Mouse (Mus musculus) limb, embryonic 12.5 days (tissue): ENCODE measurements around the gene Defb29. TPM values are rescaled to one million over a fixed set of nuclear protein-coding genes. Genes with fewer than 3 reads are reported as not detected.

Experiments used
- ATAC-seq: fragments of 200-750 bp; cut with Nextera tagmentation; 2 replicates; pipeline ENCODE4 v1.8.0; 2017; ENCODE audit warnings: low read depth, moderate TSS enrichment; ENCODE audit not compliant: insufficient number of reproducible peaks, insufficient read depth, low FRiP score, low TSS enrichment
- H3K27ac ChIP-seq: fragments of 300-500 bp; sonication (generic); 2 replicates; pipeline ENCODE4 v1.5.1; 2016; ENCODE audit warnings: mild to moderate bottlenecking, moderate library complexity
- H3K27me3 ChIP-seq: fragments of 300-500 bp; sonication (generic); 2 replicates; pipeline ENCODE4 v1.6.1; 2016; ENCODE audit warnings: mild to moderate bottlenecking, moderate library complexity
- H3K36me3 ChIP-seq: fragments of 300-500 bp; sonication (generic); 2 replicates; pipeline ENCODE4 v1.6.1; 2016; ENCODE audit warnings: mild to moderate bottlenecking, moderate library complexity
- H3K4me1 ChIP-seq: fragments of 300-500 bp; sonication (generic); replicated peaks from 2 replicates; pipeline ENCODE4 v1.6.1; 2016
- H3K4me2 ChIP-seq: fragments of 300-500 bp; sonication (generic); 2 replicates; pipeline ENCODE4 v1.6.1; 2016; ENCODE audit warnings: mild to moderate bottlenecking, moderate library complexity
- H3K4me3 ChIP-seq: fragments of 300-500 bp; sonication (generic); replicated peaks from 2 replicates; pipeline ENCODE4 v1.5.1; 2016; ENCODE audit warnings: mild to moderate bottlenecking
- H3K9ac ChIP-seq: fragments of 300-500 bp; sonication (generic); replicated peaks from 2 replicates; pipeline ENCODE4 v1.6.1; 2016; ENCODE audit warnings: mild to moderate bottlenecking, moderate library complexity
- H3K9me3 ChIP-seq: fragments of 300-500 bp; sonication (generic); 2 replicates; pipeline ENCODE4 v1.6.1; 2016; ENCODE audit warnings: mild to moderate bottlenecking, moderate library complexity
- WGBS: fragments of 180-500 bp; shearing (Covaris S2); methylation state at CpG from one replicate; pipeline ENCODE4 v1.1.7; 2016; 5-methylcytosine and 5-hydroxymethylcytosine counted together
- polyA plus RNA-seq: library from polyadenylated mRNA; unstranded; fragments of >200 nt; fragmentation: Nextera tagmentation; extraction: Ambion mirVana; gene quantifications from 2 replicates; pipeline ENCODE4 v1.2.1, GENCODE M21; 2016

Defb29 gene
- polyA plus RNA-seq, 1 experiment from 2014 or later: not detected

DNA sequence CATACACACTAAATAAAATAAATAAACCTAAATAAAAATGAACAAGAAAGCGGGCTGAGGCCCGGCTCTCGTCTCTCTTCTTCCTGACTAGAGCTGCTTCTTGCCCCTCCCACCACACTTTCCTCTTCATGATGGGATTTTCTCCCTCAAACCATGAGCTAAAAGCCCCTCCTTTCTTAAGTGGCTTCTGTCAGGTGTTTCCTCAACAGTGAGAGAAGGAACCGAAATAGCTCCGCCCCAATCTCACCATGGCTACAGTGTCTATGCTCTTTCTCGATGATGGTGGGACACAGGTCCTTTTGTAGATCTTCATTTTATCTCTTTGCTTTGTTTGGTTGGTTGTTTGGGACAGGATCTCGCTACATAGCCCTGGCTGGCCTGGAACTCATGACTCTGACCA is 16.8 kb upstream of the Defb29 start:
- 83% methylated on average over 7 of the region's 7 CpGs for WGBS
- Histone ChIP-seq H3K9ac (no peak overlapping the region), H3K27ac (no peak overlapping the region), H3K4me3 (no peak overlapping the region), H3K4me1 (no peaks in the 10 kb centered on the region), H3K9me3 (no peaks in the 10 kb centered on the region), H3K36me3 (no peaks in the 10 kb centered on the region), H3K27me3 (peaks cover 5% of the 10 kb centered on the region; the same call in 1 of the 2 replicates), H3K4me2 (no peak overlapping the region)
- no peak for ATAC-seq

DNA sequence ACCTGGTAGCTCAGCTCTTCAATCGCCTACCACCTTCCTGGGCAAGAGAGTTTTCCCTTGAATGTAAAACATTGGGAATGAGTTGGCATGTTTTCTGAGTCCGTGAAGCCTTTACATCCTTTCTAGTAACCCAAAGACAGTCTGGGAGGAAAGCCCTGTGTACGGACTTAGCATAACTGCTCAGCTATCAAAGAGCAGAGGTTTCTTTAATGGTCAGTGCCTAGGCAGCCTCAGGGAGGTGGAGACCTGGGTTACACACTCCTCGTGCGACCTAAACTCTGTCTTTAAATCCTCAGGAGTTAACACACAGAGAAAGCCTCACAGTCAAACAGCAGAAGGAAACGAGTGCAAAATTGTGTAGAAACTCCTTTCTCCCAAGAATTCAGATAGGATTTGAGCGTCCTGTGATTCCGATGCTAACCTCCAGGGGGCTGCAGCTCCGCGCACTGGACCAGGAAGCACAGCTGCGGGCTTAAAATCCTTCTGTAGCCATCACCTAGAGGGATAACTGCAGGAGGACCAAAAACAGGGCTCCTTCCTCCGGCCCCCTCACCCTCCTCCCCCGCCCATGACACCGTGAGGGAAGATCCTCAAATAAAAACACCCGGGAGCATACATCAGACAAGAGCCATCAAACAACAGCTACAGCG is 14.0 kb upstream of the Defb29 start:
- Histone ChIP-seq H3K4me2 (peak overlapping the region; percentile 35), H3K4me1 (no peaks in the 10 kb centered on the region), H3K27me3 (peaks cover 5% of the 10 kb centered on the region; the same call in 1 of the 2 replicates), H3K4me3 (no peak overlapping the region), H3K9me3 (no peaks in the 10 kb centered on the region), H3K9ac (no peak overlapping the region), H3K27ac (no peak overlapping the region), H3K36me3 (no peaks in the 10 kb centered on the region)
- 13% methylated on average over 16 of the region's 16 CpGs for WGBS
- no peak for ATAC-seq

DNA sequence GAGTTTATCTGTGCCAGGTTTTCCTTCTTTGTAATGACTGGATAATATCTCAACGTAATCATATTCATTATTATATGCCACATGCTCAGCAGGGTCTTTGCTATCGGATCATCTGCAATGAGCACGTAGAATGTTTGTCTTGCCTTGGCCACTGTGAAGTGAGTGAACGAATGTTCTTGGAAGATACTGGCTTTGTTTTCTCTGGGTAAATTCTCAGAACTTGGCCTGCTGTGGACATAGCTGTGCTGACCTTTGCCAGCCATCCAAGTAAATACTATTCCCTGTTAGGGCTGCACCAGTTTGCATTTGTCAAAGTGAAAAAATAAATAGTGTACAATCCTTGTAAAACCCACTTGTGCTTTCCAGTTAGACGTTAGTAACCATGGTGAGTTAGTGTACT is 8.2 kb upstream of the Defb29 start:
- Histone ChIP-seq H3K36me3 (no peaks in the 10 kb centered on the region), H3K27me3 (no peaks in the 10 kb centered on the region), H3K9me3 (no peaks in the 10 kb centered on the region), H3K9ac (no peak overlapping the region), H3K4me2 (no peak overlapping the region), H3K27ac (no peak overlapping the region), H3K4me3 (no peak overlapping the region), H3K4me1 (no peaks in the 10 kb centered on the region)
- ATAC-seq: no peak
- WGBS: 79% methylated on average over 5 of the region's 5 CpGs

DNA sequence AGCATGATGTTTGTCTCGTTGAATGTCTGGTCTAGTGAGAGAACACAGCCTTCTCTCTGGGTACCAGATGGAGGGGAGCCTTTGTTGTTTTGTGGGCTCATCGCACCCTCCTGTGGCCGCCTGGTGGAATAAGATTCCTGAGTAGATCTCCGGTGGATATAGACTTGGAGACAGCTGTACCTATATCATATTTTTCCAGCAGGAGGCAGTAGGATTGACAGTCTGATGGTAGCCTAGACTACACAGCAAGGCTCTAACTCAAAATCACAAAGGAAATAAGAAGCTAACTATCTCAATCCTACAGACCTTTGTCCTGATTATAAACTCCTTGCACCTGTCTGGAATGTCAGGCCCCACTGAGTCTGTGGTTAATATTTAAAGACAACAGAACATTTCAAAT is 4.8 kb upstream of the Defb29 start:
- Histone ChIP-seq H3K4me1 (no peaks in the 10 kb centered on the region), H3K9me3 (peaks cover 5% of the 10 kb centered on the region), H3K27ac (no peak overlapping the region), H3K27me3 (no peaks in the 10 kb centered on the region), H3K36me3 (no peaks in the 10 kb centered on the region), H3K9ac (no peak overlapping the region), H3K4me3 (no peak overlapping the region), H3K4me2 (no peak overlapping the region)
- 22% methylated on average over 4 of the region's 4 CpGs for WGBS
- ATAC-seq: no peak

DNA sequence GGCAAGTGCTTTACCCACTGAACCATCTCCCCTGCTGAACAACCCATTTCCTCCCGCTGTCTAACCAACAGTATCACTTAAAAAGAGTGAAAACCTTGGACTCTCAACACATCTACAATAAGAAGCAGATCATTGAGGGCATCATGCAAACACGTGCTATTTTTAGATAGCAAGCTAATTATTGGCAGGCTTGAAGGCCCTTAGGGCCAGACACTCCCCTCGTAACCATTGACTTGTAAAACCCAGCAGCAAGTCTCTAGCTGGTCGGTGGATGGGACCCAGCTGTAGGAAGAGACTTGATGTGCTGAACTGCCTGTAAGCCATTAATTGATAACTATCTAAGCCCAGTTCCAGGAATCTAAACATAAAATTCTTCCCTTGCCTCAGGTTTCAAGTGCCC is 3.6 kb upstream of the Defb29 start:
- Histone ChIP-seq H3K4me2 (no peak overlapping the region), H3K9ac (no peak overlapping the region), H3K9me3 (peaks cover 5% of the 10 kb centered on the region), H3K27me3 (no peaks in the 10 kb centered on the region), H3K4me3 (no peak overlapping the region), H3K27ac (no peak overlapping the region), H3K36me3 (no peaks in the 10 kb centered on the region), H3K4me1 (0 out of 2 replicates have a peak, but pooled peaks cover 2% of the 10 kb centered on the region)
- WGBS: 49% methylated on average over 4 of the region's 4 CpGs
- ATAC-seq: no peak

DNA sequence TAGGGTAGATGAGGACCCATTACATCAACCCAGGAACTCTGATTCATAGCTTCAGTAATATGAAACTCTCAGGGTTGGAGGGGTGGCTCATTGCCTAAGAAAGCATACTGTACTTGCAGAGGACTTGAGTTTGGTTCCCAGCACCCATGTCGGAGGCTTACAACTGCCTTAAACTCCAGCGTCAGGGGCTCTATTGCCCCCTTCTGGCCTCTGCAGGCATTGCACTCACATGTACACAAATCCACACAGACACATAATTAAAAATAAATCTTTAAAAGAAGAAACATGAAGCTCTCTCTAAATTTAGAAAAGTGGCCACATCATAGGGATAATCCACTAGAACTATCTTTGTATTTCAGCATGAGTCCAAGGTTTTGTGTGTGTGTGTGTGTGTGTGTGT is 3.0 kb upstream of the Defb29 start:
- no peaks in the 10 kb centered on the region for H3K27me3 ChIP-seq
- 72% methylated on average over 2 of the region's 2 CpGs for WGBS
- H3K4me2 ChIP-seq: no peak overlapping the region
- peaks cover 5% of the 10 kb centered on the region for H3K9me3 ChIP-seq
- H3K27ac ChIP-seq: no peak overlapping the region
- ATAC-seq: no peak
- H3K36me3 ChIP-seq: no peaks in the 10 kb centered on the region
- H3K9ac ChIP-seq: no peak overlapping the region
- 0 out of 2 replicates have a peak, but pooled peaks cover 2% of the 10 kb centered on the region for H3K4me1 ChIP-seq
- H3K4me3 ChIP-seq: no peak overlapping the region

DNA sequence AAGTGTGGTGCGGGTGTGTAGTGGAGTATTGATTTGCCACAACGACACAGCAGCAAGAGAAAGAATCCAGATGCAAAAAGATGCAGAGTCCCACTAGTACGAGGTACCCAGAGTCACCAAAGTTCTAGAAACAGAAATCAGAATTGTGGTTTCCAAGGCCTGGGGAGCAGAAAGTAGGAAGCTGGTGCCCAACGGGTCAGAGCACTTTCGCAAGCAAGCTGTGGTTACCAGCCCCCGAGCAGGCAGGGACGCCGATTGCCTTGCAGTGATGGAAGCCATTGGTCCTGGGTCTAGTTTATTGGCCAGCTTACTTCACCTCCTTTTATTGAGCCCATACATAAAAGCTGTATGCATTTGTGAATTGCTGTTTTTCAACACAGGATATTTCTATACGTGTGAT is 2.1 kb upstream of the Defb29 start:
- peaks cover 5% of the 10 kb centered on the region for H3K9me3 ChIP-seq
- H3K27me3 ChIP-seq: no peaks in the 10 kb centered on the region
- 80% methylated on average over 9 of the region's 9 CpGs for WGBS

DNA sequence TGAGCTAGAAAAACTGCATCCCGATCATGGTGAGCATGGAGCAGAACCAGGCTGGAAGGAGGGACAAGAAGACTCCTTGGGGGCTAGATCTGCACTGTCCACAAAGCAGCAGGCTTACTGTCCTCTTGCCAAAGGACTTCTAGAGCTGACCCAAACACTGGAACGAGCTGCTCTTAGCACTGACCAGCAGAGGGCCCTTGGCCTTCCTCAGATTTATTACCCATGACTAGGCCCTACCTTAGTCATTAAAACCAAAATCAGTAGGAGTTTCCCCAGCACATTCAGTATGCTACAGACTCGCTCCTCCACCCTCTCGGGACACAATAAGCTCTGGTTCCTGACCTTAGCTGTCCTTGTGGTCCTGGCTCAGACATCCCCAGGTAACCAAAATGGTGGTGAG is 21.9 kb downstream of the Defb29 start, which contains the start of gene Defb28:
Defb28 (plus strand) TSS at position 275 of the 400 bp plus-strand sequence.
- no peaks in the 10 kb centered on the region for H3K4me1 ChIP-seq
- H3K27ac ChIP-seq: no peak within 1 kb of the TSS
- H3K4me3 ChIP-seq: no peak within 1 kb of the TSS
- H3K4me2 ChIP-seq: no peak within 1 kb of the TSS
- no peak within 1 kb of the TSS for H3K9ac ChIP-seq
- ATAC-seq: no peak
- no peaks in the 10 kb centered on the region for H3K27me3 ChIP-seq
- 65% methylated on average over 4 of the region's 4 CpGs for WGBS
- H3K9me3 ChIP-seq: no peaks in the 10 kb centered on the region
- H3K36me3 ChIP-seq: no peaks in the 10 kb centered on the region

More for the DNA sequence above, 2.1 kb upstream of the Defb29 start:
- no peak overlapping the region for H3K27ac ChIP-seq
- H3K36me3 ChIP-seq: no peaks in the 10 kb centered on the region
- H3K4me1 ChIP-seq: 0 out of 2 replicates have a peak, but pooled peaks cover 2% of the 10 kb centered on the region
- H3K9ac ChIP-seq: no peak overlapping the region
- no peak for ATAC-seq
- no peak overlapping the region for H3K4me2 ChIP-seq
- no peak overlapping the region for H3K4me3 ChIP-seq

DNA sequence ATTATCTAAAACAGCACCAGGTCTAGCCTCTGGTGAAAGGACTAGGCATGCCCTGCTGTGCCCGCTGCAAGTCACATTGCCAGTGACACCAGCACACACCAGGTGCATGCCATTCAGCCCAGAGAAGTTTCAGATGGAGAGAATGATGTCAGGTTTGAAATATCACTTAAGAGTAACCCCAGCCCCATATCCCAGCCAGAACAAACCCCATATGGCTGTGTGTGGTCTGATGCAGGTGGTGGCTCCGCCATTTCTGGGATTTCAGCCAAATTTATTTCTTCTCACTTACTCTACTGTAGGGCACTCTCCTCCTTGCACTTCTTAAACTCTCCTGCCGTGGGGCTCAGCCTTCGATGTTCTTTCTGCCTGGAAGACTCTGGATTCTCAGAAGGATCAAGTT is 23.8 kb downstream of the Defb29 start:
- 67% methylated on average over 4 of the region's 4 CpGs for WGBS
- Histone ChIP-seq H3K9ac (no peak overlapping the region), H3K9me3 (no peaks in the 10 kb centered on the region), H3K27ac (no peak overlapping the region), H3K4me3 (no peak overlapping the region), H3K4me1 (no peaks in the 10 kb centered on the region), H3K27me3 (peaks cover 2% of the 10 kb centered on the region; the same call in 1 of the 2 replicates), H3K4me2 (no peak overlapping the region), H3K36me3 (no peaks in the 10 kb centered on the region)
- ATAC-seq: peak; percentile 31; the same call in 1 of the 2 replicates

DNA sequence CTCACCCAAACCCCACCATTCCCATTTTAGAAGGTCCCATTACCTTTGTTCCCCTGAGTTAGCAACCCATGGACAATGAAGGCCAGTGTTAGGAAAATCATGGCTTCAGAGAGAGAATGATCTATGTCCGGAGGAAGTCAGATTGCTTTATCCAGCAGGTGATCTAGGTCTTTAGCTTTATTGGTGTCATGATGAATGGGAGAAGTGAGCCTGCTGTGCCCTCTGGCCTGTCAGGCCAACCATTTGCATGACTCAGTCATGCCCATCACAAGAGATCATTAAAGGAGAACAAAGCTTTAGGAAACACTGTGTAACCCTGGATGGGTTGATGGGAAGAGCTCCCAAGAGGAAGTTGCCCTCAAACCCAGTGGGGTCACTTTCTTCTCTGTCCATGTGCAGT is 28.3 kb downstream of the Defb29 start, which contains the start of gene Defb26:
Defb26 (minus strand) TSS at position 101 of the 400 bp plus-strand sequence.
- Histone ChIP-seq H3K27me3 (peaks cover 5% of the 10 kb centered on the region; the same call in 1 of the 2 replicates), H3K4me2 (no peak within 1 kb of the TSS), H3K4me3 (no peak within 1 kb of the TSS), H3K27ac (no peak within 1 kb of the TSS), H3K36me3 (no peaks in the 10 kb centered on the region), H3K9ac (no peak within 1 kb of the TSS), H3K4me1 (no peaks in the 10 kb centered on the region), H3K9me3 (no peaks in the 10 kb centered on the region)
- no peak for ATAC-seq
- WGBS: 88% methylated on average over 1 of the region's 1 CpGs

DNA sequence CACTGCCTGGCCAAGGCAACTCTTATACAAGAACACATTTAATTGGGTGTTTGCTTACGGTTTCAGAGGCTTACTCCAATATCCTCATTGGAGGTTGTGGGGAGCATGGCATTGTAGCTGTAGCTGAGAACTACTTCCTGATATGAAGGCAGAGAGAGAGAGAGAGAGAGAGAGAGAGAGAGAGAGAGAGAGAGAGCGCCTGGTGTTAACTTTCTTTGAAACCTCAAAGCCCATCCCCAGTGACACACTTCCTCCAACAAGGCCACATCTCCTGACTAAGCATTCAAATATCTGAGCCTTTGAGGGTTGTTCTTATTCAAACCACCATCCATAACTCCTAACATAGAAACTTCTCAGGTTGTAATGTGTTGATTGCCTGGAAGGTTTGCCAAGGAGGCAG is 35.9 kb downstream of the Defb29 start:
- Histone ChIP-seq H3K27ac (no peak overlapping the region), H3K4me2 (no peak overlapping the region), H3K9me3 (0 out of 2 replicates have a peak, but pooled peaks cover 2% of the 10 kb centered on the region), H3K9ac (no peak overlapping the region), H3K4me3 (no peak overlapping the region), H3K4me1 (no peaks in the 10 kb centered on the region), H3K27me3 (no peaks in the 10 kb centered on the region), H3K36me3 (no peaks in the 10 kb centered on the region)
- WGBS: 84% methylated on average over 2 of the region's 2 CpGs
- ATAC-seq: no peak

DNA sequence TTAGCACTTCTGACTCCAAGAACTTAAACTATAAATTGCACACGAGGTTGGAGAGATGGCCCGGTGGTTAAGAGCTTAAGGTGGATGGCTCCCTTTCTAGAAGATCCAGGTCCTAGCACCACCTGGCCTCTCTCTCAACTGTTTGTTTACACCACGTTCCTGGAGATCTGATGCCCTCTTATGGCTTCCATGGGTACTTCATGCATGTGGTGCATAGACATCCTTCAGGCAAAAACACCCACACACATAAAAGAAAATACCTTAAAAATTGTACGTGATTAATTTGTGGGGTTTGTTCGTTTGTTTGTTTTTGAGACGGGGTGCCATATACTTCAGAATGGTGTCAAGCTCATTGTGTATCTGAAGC is 39.1 kb downstream of the Defb29 start:
- no peak overlapping the region for H3K4me2 ChIP-seq
- H3K4me1 ChIP-seq: no peaks in the 10 kb centered on the region
- 82% methylated on average over 6 of the region's 6 CpGs for WGBS
- 0 out of 2 replicates have a peak, but pooled peaks cover 2% of the 10 kb centered on the region for H3K9me3 ChIP-seq
- no peaks in the 10 kb centered on the region for H3K36me3 ChIP-seq
- no peaks in the 10 kb centered on the region for H3K27me3 ChIP-seq
- H3K4me3 ChIP-seq: no peak overlapping the region
- ATAC-seq: no peak
- no peak overlapping the region for H3K9ac ChIP-seq
- no peak overlapping the region for H3K27ac ChIP-seq
